Mouse (Mus musculus): ENCODE measurements around the gene Slc25a13.

DNA sequence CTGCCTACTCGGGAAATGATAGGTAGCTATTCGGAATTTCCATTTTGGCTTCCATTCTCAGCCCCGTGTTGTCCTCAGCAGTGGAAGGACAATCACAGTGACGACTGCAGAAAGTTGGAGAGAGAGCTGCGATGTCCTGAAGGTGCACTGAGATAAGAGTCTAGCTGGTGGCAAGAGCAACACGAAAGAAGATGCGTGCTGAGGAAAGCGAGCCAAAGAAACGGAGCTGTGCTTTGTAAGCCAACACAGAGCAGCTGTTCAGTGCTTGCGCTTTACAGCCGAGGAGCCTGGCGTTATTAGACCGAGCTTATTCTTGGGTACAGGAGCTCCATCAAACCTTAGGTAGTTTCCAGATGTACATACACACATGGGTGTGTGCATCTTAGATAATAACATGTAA, 23.1 kb downstream of the Slc25a13 start:
- TF ChIP-seq CTCF (IDR thresholded peaks at IDR 0.05; ENCODE audit: extremely low read depth, insufficient read length, insufficient replicate concordance, low read depth, low read length) (no peak), POLR2A (IDR thresholded peaks at IDR 0.05; ENCODE audit: low read depth, low read length) (no peak)

All from small intestine, adult 2 months (tissue).